Comparison of ENCODE assay signal across 13 mouse cellular contexts in the genomic region with DNA sequence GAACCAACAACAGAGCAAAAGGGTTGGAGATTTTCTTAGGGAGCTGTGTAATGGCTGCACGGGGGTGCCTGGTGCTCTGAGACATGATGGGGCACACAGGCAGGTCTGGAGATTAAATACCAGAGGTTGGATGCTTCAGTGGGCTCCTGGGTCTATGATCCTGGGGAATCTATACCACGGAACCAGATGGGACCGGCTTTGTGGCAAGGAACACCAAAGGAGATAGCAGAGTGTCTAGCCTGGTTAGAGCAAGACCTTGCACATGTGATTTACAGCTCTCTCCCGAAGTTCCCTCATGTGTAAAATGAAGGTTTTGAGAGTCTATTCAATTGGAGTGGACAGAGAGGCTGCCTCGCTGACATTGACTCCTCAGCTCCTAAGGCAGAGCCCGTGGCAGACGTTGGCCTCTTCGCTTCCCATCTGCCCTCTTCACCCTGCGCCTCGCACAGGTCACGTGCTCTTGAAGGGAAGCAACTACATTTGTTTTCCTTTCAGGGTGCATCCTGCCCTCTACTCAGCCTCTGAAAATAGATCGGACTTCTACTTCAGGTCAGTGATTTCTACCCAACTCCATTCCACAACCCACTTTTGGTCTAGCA. TPM values are rescaled to one million over a fixed set of nuclear protein-coding genes. Genes with fewer than 3 reads are reported as not detected.
DNase-seq lines count a peak whose midpoint lies in the region; ATAC-seq lines count a peak whose summit lies in the region.
"Had no signal": no experiment of that assay in that cellular context is flagged by ENCODE, and none has a peak within 500 bp of the region (broad histone marks: within the 10 kb centered on the region; RNA-seq: fewer than 3 reads in every experiment).

No protein-coding gene starts in this region.

- H3K36me3 ChIP-seq in kidney, embryonic 14.5 days (ENCODE audit: control insufficient read depth, insufficient read depth, low read length), result no peaks in the 10 kb centered on the region
- H3K36me3 ChIP-seq: heart, embryonic 13.5 days; limb, embryonic 13.5 days; lung, embryonic 15.5 days had no signal

- WGBS in kidney, embryonic 14.5 days, result 32% methylated on average over 12 of the region's 12 CpGs

- no peaks in the 10 kb centered on the region for H3K9me3 ChIP-seq in kidney, embryonic 14.5 days (ENCODE audit: control insufficient read depth, low read length)
- H3K9me3 ChIP-seq: heart, embryonic 13.5 days; limb, embryonic 13.5 days; lung, embryonic 15.5 days had no signal

- peaks cover 21% of the 10 kb centered on the region for H3K4me1 ChIP-seq in kidney, embryonic 14.5 days (ENCODE audit: control insufficient read depth, insufficient read depth, low read length)
- H3K4me1 ChIP-seq: lung, embryonic 15.5 days had no signal

- H3K27ac ChIP-seq in kidney, embryonic 14.5 days (ENCODE audit: low read depth, low read length), result peak overlapping the region; percentile 32; the same call in 1 of the 2 replicates
- H3K27ac ChIP-seq: heart, embryonic 13.5 days; limb, embryonic 13.5 days; lung, embryonic 15.5 days had no signal

- H3K9ac ChIP-seq in kidney, embryonic 14.5 days (ENCODE audit: low read depth, low read length), result no peak overlapping the region
- H3K9ac ChIP-seq: heart, embryonic 13.5 days; limb, embryonic 13.5 days; lung, embryonic 15.5 days had no signal

- peak; percentile 73 for ATAC-seq in kidney, embryonic 14.5 days (ENCODE audit: low FRiP score, low TSS enrichment)
- ATAC-seq: intestine, postnatal 0 days had no signal

- H3K27me3 ChIP-seq in kidney, embryonic 14.5 days (ENCODE audit: control insufficient read depth, insufficient read depth, low read length), result no peaks in the 10 kb centered on the region
- H3K27me3 ChIP-seq: heart, embryonic 13.5 days; limb, embryonic 13.5 days; lung, embryonic 15.5 days had no signal

- H3K4me2 ChIP-seq in kidney, embryonic 14.5 days (replicated peaks; ENCODE audit: low read depth, low read length), result 0 out of 2 replicates have a peak overlapping the region, but pooled peaks have one; percentile 5
- H3K4me2 ChIP-seq: heart, embryonic 13.5 days; limb, embryonic 13.5 days; lung, embryonic 15.5 days had no signal

- peak; percentile 39 for DNase-seq in kidney, adult 18-20 months
- DNase-seq in kidney, adult 11 months, result no peak
- peak; percentile 37 for DNase-seq in embryo, embryonic 10.5 days (ENCODE audit: low spot score)
- DNase-seq in retina, embryonic 14.5 days (ENCODE audit: low spot score), result peak; percentile 52
- DNase-seq in cerebellum, postnatal 36 days, result no peak
- no peak for DNase-seq in right cerebral cortex, postnatal 36 days (ENCODE audit: low spot score in 2 of 2)
- no peak for DNase-seq in ovary, postnatal 14 days (ENCODE audit: low spot score)
- DNase-seq: layer of hippocampus, postnatal 36 days had no signal

- no peak overlapping the region for H3K4me3 ChIP-seq in kidney, embryonic 14.5 days (ENCODE audit: low read length)
- H3K4me3 ChIP-seq: heart, embryonic 13.5 days; limb, embryonic 13.5 days; lung, embryonic 15.5 days had no signal

RNA-seq across cellular contexts. Expression of a gene that starts 28.9 kb away (rescaled TPM):
- polyA plus RNA-seq in kidney, embryonic 14.5 days (2014; fragmentation: Nextera tagmentation; extraction: Ambion mirVana), result 0.26 TPM in 1 of 2 replicates, not detected in the other

RNA-seq across cellular contexts. Expression of a gene that starts 42.3 kb away (rescaled TPM):
- 0.39 and 0.84 TPM in 2 replicates for polyA plus RNA-seq in kidney, embryonic 14.5 days (2014; fragmentation: Nextera tagmentation; extraction: Ambion mirVana)

Comparison
In these comparisons a context has a peak if more than half of its experiments do, and no peak if none do; other contexts are left out.
1. DNase-seq: peak in kidney, adult 18-20 months (single experiment), embryo, embryonic 10.5 days (single experiment) and retina, embryonic 14.5 days (single experiment); none in kidney, adult 11 months (single experiment), cerebellum, postnatal 36 days (0 of 2), right cerebral cortex, postnatal 36 days (0 of 2) and ovary, postnatal 14 days (single experiment).